Mouse (Mus musculus): ENCODE results near the gene Nlrp14. TPM values are rescaled to one million over a fixed set of nuclear protein-coding genes. Genes with fewer than 3 reads are reported as not detected.

Gene Nlrp14
- polyA plus RNA-seq, 1 experiment from 2014 or later, result not detected

- Histone ChIP-seq H3K4me3 (ENCODE audit: low read depth, low read length) (no peak within 1 kb of the TSS; the same call in 1 of the 2 replicates), H3K9me3 (ENCODE audit: low read length) (peaks cover 15% of the 10 kb centered on the region), H3K27ac (ENCODE audit: low read depth) (no peak within 1 kb of the TSS), H3K9ac (replicated peaks) (no peak within 1 kb of the TSS), H3K27me3 (ENCODE audit: insufficient read depth, low read length) (peaks cover 19% of the 10 kb centered on the region), H3K4me1 (ENCODE audit: insufficient read depth) (no peaks in the 10 kb centered on the region), H3K36me3 (replicated peaks; ENCODE audit: insufficient read depth, low read length) (no peaks in the 10 kb centered on the region), H3K4me2 (ENCODE audit: low read depth, low read length) (no peak within 1 kb of the TSS)
- no peak for ATAC-seq
- 33% methylated on average over 64 of the region's 70 CpGs for WGBS (ENCODE audit: insufficient replicate concordance)
- TF ChIP-seq EP300 (IDR thresholded peaks at IDR 0.05; ENCODE audit: low read depth) (no peak), CTCF (IDR thresholded peaks at IDR 0.05; ENCODE audit: low read depth) (no peak)
- DNase-seq, result peak; percentile 13
These were observed 42.5 kb downstream of the Nlrp14 start, which contains the start of gene Rbmxl2 for GRCm38 (mm10) chr7:107209204-107209860. Gene Rbmxl2, plus strand, starts transcription at chr7:107209445.

GRCm38 (mm10) chr7:107210126-107210576, 43.4 kb downstream of the Nlrp14 start:
- no peak for TF ChIP-seq CTCF (IDR thresholded peaks at IDR 0.05; ENCODE audit: low read depth)
- TF ChIP-seq EP300 (IDR thresholded peaks at IDR 0.05; ENCODE audit: low read depth), result no peak
- Histone ChIP-seq H3K36me3 (replicated peaks; ENCODE audit: insufficient read depth, low read length) (no peaks in the 10 kb centered on the region), H3K27me3 (ENCODE audit: insufficient read depth, low read length) (peaks cover 19% of the 10 kb centered on the region), H3K9me3 (ENCODE audit: low read length) (peaks cover 15% of the 10 kb centered on the region), H3K27ac (ENCODE audit: low read depth) (no peak overlapping the region), H3K4me3 (ENCODE audit: low read depth, low read length) (no peak overlapping the region; the same call in 1 of the 2 replicates), H3K4me1 (ENCODE audit: insufficient read depth) (no peaks in the 10 kb centered on the region), H3K4me2 (ENCODE audit: low read depth, low read length) (no peak overlapping the region), H3K9ac (replicated peaks) (no peak overlapping the region)
- DNase-seq, result no peak
- WGBS (ENCODE audit: insufficient replicate concordance), result 36% methylated on average over 72 of the region's 77 CpGs
- ATAC-seq, result no peak

- H3K9me3 ChIP-seq (ENCODE audit: low read length), result no peaks in the 10 kb centered on the region
- TF ChIP-seq EP300 (IDR thresholded peaks at IDR 0.05; ENCODE audit: low read depth), result no peak
- TF ChIP-seq CTCF (IDR thresholded peaks at IDR 0.05; ENCODE audit: low read depth), result peak; percentile 53
- H3K4me2 ChIP-seq (ENCODE audit: low read depth, low read length), result no peak overlapping the region
- ATAC-seq (no peak), DNase-seq (no peak)
- H3K4me1 ChIP-seq (ENCODE audit: insufficient read depth), result no peaks in the 10 kb centered on the region
- H3K36me3 ChIP-seq (replicated peaks; ENCODE audit: insufficient read depth, low read length), result no peaks in the 10 kb centered on the region
- H3K27me3 ChIP-seq (ENCODE audit: insufficient read depth, low read length), result peaks cover 5% of the 10 kb centered on the region; the same call in 1 of the 2 replicates
- H3K27ac ChIP-seq (ENCODE audit: low read depth), result no peak overlapping the region
- no peak overlapping the region for H3K9ac ChIP-seq (replicated peaks)
- H3K4me3 ChIP-seq (ENCODE audit: low read depth, low read length), result no peak overlapping the region
These were observed 48.9 kb downstream of the Nlrp14 start for GRCm38 (mm10) chr7:107215723-107216122.

- Histone ChIP-seq H3K27me3 (ENCODE audit: insufficient read depth, low read length) (no peaks in the 10 kb centered on the region), H3K9me3 (ENCODE audit: low read length) (no peaks in the 10 kb centered on the region), H3K4me3 (ENCODE audit: low read depth, low read length) (no peak overlapping the region), H3K36me3 (replicated peaks; ENCODE audit: insufficient read depth, low read length) (no peaks in the 10 kb centered on the region), H3K27ac (ENCODE audit: low read depth) (no peak overlapping the region), H3K4me1 (ENCODE audit: insufficient read depth) (no peaks in the 10 kb centered on the region), H3K4me2 (ENCODE audit: low read depth, low read length) (no peak overlapping the region), H3K9ac (replicated peaks) (no peak overlapping the region)
- TF ChIP-seq CTCF (IDR thresholded peaks at IDR 0.05; ENCODE audit: low read depth) (0 out of 2 replicates have a peak, but pooled peaks have one; percentile 18), EP300 (IDR thresholded peaks at IDR 0.05; ENCODE audit: low read depth) (no peak)
- WGBS (ENCODE audit: insufficient replicate concordance), result 59% methylated on average over 2 of the region's 2 CpGs
- no peak for DNase-seq
- ATAC-seq, result no peak
These were observed 50.1 kb downstream of the Nlrp14 start for GRCm38 (mm10) chr7:107216845-107217244.

- TF ChIP-seq EP300 (IDR thresholded peaks at IDR 0.05; ENCODE audit: low read depth), result no peak
- no peak for TF ChIP-seq CTCF (IDR thresholded peaks at IDR 0.05; ENCODE audit: low read depth)
- Histone ChIP-seq H3K27me3 (ENCODE audit: insufficient read depth, low read length) (no peaks in the 10 kb centered on the region), H3K9me3 (ENCODE audit: low read length) (no peaks in the 10 kb centered on the region), H3K36me3 (replicated peaks; ENCODE audit: insufficient read depth, low read length) (no peaks in the 10 kb centered on the region), H3K27ac (ENCODE audit: low read depth) (no peak overlapping the region), H3K4me1 (ENCODE audit: insufficient read depth) (no peaks in the 10 kb centered on the region), H3K9ac (replicated peaks) (no peak overlapping the region), H3K4me2 (ENCODE audit: low read depth, low read length) (no peak overlapping the region), H3K4me3 (ENCODE audit: low read depth, low read length) (no peak overlapping the region)
- DNase-seq, result no peak
- 61% methylated on average over 3 of the region's 3 CpGs for WGBS (ENCODE audit: insufficient replicate concordance)
- no peak for ATAC-seq
These were observed 70.1 kb downstream of the Nlrp14 start for GRCm38 (mm10) chr7:107236854-107237253.

GRCm38 (mm10) chr7:107237498-107237897, 70.7 kb downstream of the Nlrp14 start:
- H3K4me3 ChIP-seq (ENCODE audit: low read depth, low read length), result no peak overlapping the region
- DNase-seq, result no peak
- H3K9me3 ChIP-seq (ENCODE audit: low read length), result no peaks in the 10 kb centered on the region
- no peaks in the 10 kb centered on the region for H3K36me3 ChIP-seq (replicated peaks; ENCODE audit: insufficient read depth, low read length)
- 61% methylated on average over 3 of the region's 3 CpGs for WGBS (ENCODE audit: insufficient replicate concordance)
- no peak overlapping the region for H3K27ac ChIP-seq (ENCODE audit: low read depth)
- no peak for TF ChIP-seq CTCF (IDR thresholded peaks at IDR 0.05; ENCODE audit: low read depth)
- no peak for TF ChIP-seq EP300 (IDR thresholded peaks at IDR 0.05; ENCODE audit: low read depth)
- no peak for ATAC-seq
- no peaks in the 10 kb centered on the region for H3K27me3 ChIP-seq (ENCODE audit: insufficient read depth, low read length)
- H3K4me1 ChIP-seq (ENCODE audit: insufficient read depth), result no peaks in the 10 kb centered on the region
- H3K4me2 ChIP-seq (ENCODE audit: low read depth, low read length), result no peak overlapping the region
- no peak overlapping the region for H3K9ac ChIP-seq (replicated peaks)
